Mouse (Mus musculus) stomach, postnatal 0 days (tissue): Measurements from ENCODE around the gene Erc2. TPM values are rescaled to one million over a fixed set of nuclear protein-coding genes. Genes with fewer than 3 reads are reported as not detected.

ENCODE experiments used
- ATAC-seq: fragments of 200-750 bp; cut with Nextera tagmentation; 2 replicates; pipeline ENCODE4 v1.8.0; 2017; ENCODE audit not compliant: low FRiP score, low TSS enrichment
- DNase-seq: peaks from one replicate; pipeline ENCODE4 v3.0.0-alpha.2; 2016; ENCODE audit warnings: low spot score
- H3K27ac ChIP-seq: fragments of 300-500 bp; sonication (generic); replicated peaks from 2 replicates; pipeline ENCODE4 v1.5.1; 2014; ENCODE audit warnings: mild to moderate bottlenecking, control low read depth
- H3K27me3 ChIP-seq: fragments of 300-500 bp; sonication (generic); 2 replicates; pipeline ENCODE4 v1.6.1; 2014; ENCODE audit warnings: low read length; ENCODE audit not compliant: control insufficient read depth, insufficient read depth
- H3K36me3 ChIP-seq: fragments of 300-500 bp; sonication (generic); 2 replicates; pipeline ENCODE4 v1.6.1; 2014; ENCODE audit warnings: low read length, mixed read lengths; ENCODE audit not compliant: control insufficient read depth, insufficient read depth
- H3K4me1 ChIP-seq: fragments of 300-500 bp; sonication (generic); replicated peaks from 2 replicates; pipeline ENCODE4 v1.6.1; 2014; ENCODE audit warnings: antibody characterized with exemption; ENCODE audit not compliant: control insufficient read depth, insufficient read depth
- H3K4me2 ChIP-seq: fragments of 300-500 bp; sonication (generic); replicated peaks from 2 replicates; pipeline ENCODE4 v1.6.1; 2014; ENCODE audit warnings: low read depth, mild to moderate bottlenecking, control low read depth, moderate library complexity
- H3K4me3 ChIP-seq: fragments of 300-500 bp; sonication (generic); 2 replicates; pipeline ENCODE4 v1.5.1; 2014; ENCODE audit warnings: low read depth, low read length, control low read depth
- H3K9ac ChIP-seq: fragments of 300-500 bp; sonication (generic); 2 replicates; pipeline ENCODE4 v1.6.1; 2014; ENCODE audit warnings: mild to moderate bottlenecking, low read length, control low read depth, mixed read lengths
- H3K9me3 ChIP-seq: fragments of 300-500 bp; sonication (generic); 2 replicates; pipeline ENCODE4 v1.6.1; 2016; ENCODE audit warnings: low read length; ENCODE audit not compliant: control insufficient read depth
- CTCF ChIP-seq: IDR thresholded peaks from 2 replicates; pipeline ENCODE4 v1.5.1; 2016; ENCODE audit warnings: antibody characterized with exemption, low read depth, mild to moderate bottlenecking, moderate library complexity
- EP300 ChIP-seq: optimal IDR thresholded peaks from 2 replicates; pipeline ENCODE3; 2016; ENCODE audit warnings: antibody characterized with exemption
- WGBS: fragments of 180-500 bp; shearing (Covaris S2); extraction: QIAGEN DNeasy Blood & Tissue Kit; methylation state at CpG from one replicate; pipeline ENCODE4 v1.1.7; 2014; 5-methylcytosine and 5-hydroxymethylcytosine counted together
- polyA plus RNA-seq: library from polyadenylated mRNA; unstranded; fragments of >200 nt; fragmentation: Nextera tagmentation; extraction: Ambion mirVana; gene quantifications from 2 replicates; pipeline ENCODE4 v1.2.1, GENCODE M21; 2015

Erc2 gene
- polyA plus RNA-seq, 1 experiment from 2014 or later, result 3.0 TPM

- Histone ChIP-seq H3K36me3 (no peaks in the 10 kb centered on the region), H3K9me3 (no peaks in the 10 kb centered on the region), H3K4me3 (no peak overlapping the region), H3K4me1 (no peaks in the 10 kb centered on the region), H3K27me3 (no peaks in the 10 kb centered on the region), H3K4me2 (no peak overlapping the region), H3K9ac (no peak overlapping the region), H3K27ac (no peak overlapping the region)
- no peak for DNase-seq
- ATAC-seq, result no peak
- WGBS, result 57% methylated on average over 3 of the region's 3 CpGs
- TF ChIP-seq CTCF (no peak), EP300 (no peak)
These were observed 60.3 kb downstream of the Erc2 start for GRCm38 (mm10) chr14:27682368-27683052.

- Histone ChIP-seq H3K9me3 (no peaks in the 10 kb centered on the region), H3K27ac (no peak overlapping the region), H3K27me3 (no peaks in the 10 kb centered on the region), H3K4me2 (no peak overlapping the region), H3K9ac (no peak overlapping the region), H3K4me3 (no peak overlapping the region), H3K4me1 (no peaks in the 10 kb centered on the region), H3K36me3 (no peaks in the 10 kb centered on the region)
- no peak for TF ChIP-seq CTCF
- ATAC-seq (no peak), DNase-seq (no peak)
- 85% methylated on average over 7 of the region's 7 CpGs for WGBS
These were observed 73.6 kb downstream of the Erc2 start for GRCm38 (mm10) chr14:27695781-27696180.

GRCm38 (mm10) chr14:27717364-27717763, 95.1 kb downstream of the Erc2 start:
- no peaks in the 10 kb centered on the region for H3K36me3 ChIP-seq
- no peak overlapping the region for H3K9ac ChIP-seq
- no peaks in the 10 kb centered on the region for H3K4me1 ChIP-seq
- H3K4me2 ChIP-seq, result no peak overlapping the region
- H3K27me3 ChIP-seq, result no peaks in the 10 kb centered on the region
- 78% methylated on average over 7 of the region's 7 CpGs for WGBS
- DNase-seq (no peak), ATAC-seq (no peak)
- TF ChIP-seq EP300 (no peak), CTCF (no peak)
- H3K9me3 ChIP-seq, result no peaks in the 10 kb centered on the region
- no peak overlapping the region for H3K4me3 ChIP-seq
- H3K27ac ChIP-seq, result no peak overlapping the region

- Histone ChIP-seq H3K4me2 (no peak overlapping the region), H3K36me3 (no peaks in the 10 kb centered on the region), H3K4me1 (no peaks in the 10 kb centered on the region), H3K27me3 (no peaks in the 10 kb centered on the region), H3K27ac (no peak overlapping the region), H3K4me3 (no peak overlapping the region), H3K9ac (no peak overlapping the region), H3K9me3 (no peaks in the 10 kb centered on the region)
- TF ChIP-seq CTCF, result no peak
- no peak for TF ChIP-seq EP300
- WGBS, result 77% methylated on average over 4 of the region's 4 CpGs
- ATAC-seq, result no peak
- no peak for DNase-seq
These were observed 97.4 kb downstream of the Erc2 start for GRCm38 (mm10) chr14:27719601-27720000.

- Histone ChIP-seq H3K4me3 (no peak overlapping the region), H3K4me2 (no peak overlapping the region), H3K4me1 (no peaks in the 10 kb centered on the region), H3K36me3 (no peaks in the 10 kb centered on the region), H3K27me3 (no peaks in the 10 kb centered on the region), H3K27ac (no peak overlapping the region), H3K9ac (no peak overlapping the region), H3K9me3 (no peaks in the 10 kb centered on the region)
- 93% methylated on average over 3 of the region's 3 CpGs for WGBS
- ATAC-seq (no peak), DNase-seq (no peak)
- no peak for TF ChIP-seq CTCF
- TF ChIP-seq EP300, result no peak
These were observed 98.7 kb downstream of the Erc2 start for GRCm38 (mm10) chr14:27720944-27721343.

GRCm38 (mm10) chr14:27721759-27722158, 99.5 kb downstream of the Erc2 start:
- Histone ChIP-seq H3K4me1 (no peaks in the 10 kb centered on the region), H3K4me2 (no peak overlapping the region), H3K4me3 (no peak overlapping the region), H3K27me3 (no peaks in the 10 kb centered on the region), H3K9ac (no peak overlapping the region), H3K36me3 (no peaks in the 10 kb centered on the region), H3K27ac (no peak overlapping the region), H3K9me3 (no peaks in the 10 kb centered on the region)
- TF ChIP-seq EP300 (no peak), CTCF (no peak)
- ATAC-seq, result no peak
- DNase-seq, result no peak
- 76% methylated on average over 3 of the region's 3 CpGs for WGBS
